Mouse (Mus musculus) C2C12 (cell line): ENCODE results near the gene Rabl6. TPM values are rescaled to one million over a fixed set of nuclear protein-coding genes. Genes with fewer than 3 reads are reported as not detected.

Experiments
- H3K27me3 ChIP-seq: one replicate; pipeline ENCODE4 v1.6.1; 2011; ENCODE audit not compliant: control insufficient read depth, insufficient read depth, insufficient read length
- H3K36me3 ChIP-seq: one replicate; pipeline ENCODE4 v1.6.1; 2011; ENCODE audit not compliant: control insufficient read depth, insufficient read depth
- H3K4me3 ChIP-seq: one replicate; pipeline ENCODE4 v1.5.1; 2011; ENCODE audit warnings: mild to moderate bottlenecking, control low read depth; ENCODE audit not compliant: poor library complexity, insufficient read depth, severe bottlenecking
- H3K79me2 ChIP-seq: one replicate; pipeline ENCODE4 v1.6.1; 2011; ENCODE audit not compliant: control insufficient read depth, insufficient read depth
- H3K79me3 ChIP-seq: one replicate; pipeline ENCODE4 v1.6.1; 2011; ENCODE audit warnings: low read depth, control low read depth
- H3ac ChIP-seq: one replicate; pipeline ENCODE3; 2011; ENCODE audit warnings: low read depth; ENCODE audit not compliant: control insufficient read depth, insufficient read length
- CEBPB ChIP-seq: IDR thresholded peaks from one replicate; pipeline ENCODE4 v1.6.1; 2011; ENCODE audit warnings: low read depth, mild to moderate bottlenecking, control low read depth, moderate library complexity
- CTCF ChIP-seq: IDR thresholded peaks from one replicate; pipeline ENCODE4 v1.5.1; 2011; ENCODE audit not compliant: control insufficient read depth, insufficient read depth, insufficient read length
- FOSL1 ChIP-seq: IDR thresholded peaks from one replicate; pipeline ENCODE4 v1.8.0; 2011; ENCODE audit warnings: mild to moderate bottlenecking, low read length; ENCODE audit not compliant: poor library complexity, insufficient read depth, severe bottlenecking
- MAX ChIP-seq: IDR thresholded peaks from one replicate; pipeline ENCODE4 v1.6.1; 2011; ENCODE audit warnings: mild to moderate bottlenecking, control low read depth
- MYOD1 ChIP-seq: IDR thresholded peaks from one replicate; pipeline ENCODE4 v1.6.1; 2011; ENCODE audit warnings: low read depth; ENCODE audit not compliant: control insufficient read depth, insufficient read length
- MYOG ChIP-seq: IDR thresholded peaks from one replicate; pipeline ENCODE4 v1.6.1; 2011; ENCODE audit not compliant: control insufficient read depth, insufficient read length; ENCODE audit errors: extremely low read depth
- USF1 ChIP-seq: IDR thresholded peaks from one replicate; pipeline ENCODE4 v1.6.1; 2011; ENCODE audit warnings: low read depth, mild to moderate bottlenecking, control low read depth, moderate library complexity
- polyA plus RNA-seq: library from polyadenylated mRNA; unstranded; fragments of >200 nt; fragmentation: generic; extraction: Trizol; gene quantifications from one replicate; pipeline ENCODE4 v1.2.1, GENCODE M21; 2012; ENCODE audit warnings: missing spikeins

The Rabl6 gene
- polyA plus RNA-seq, 1 experiment: 58.9 TPM

DNA sequence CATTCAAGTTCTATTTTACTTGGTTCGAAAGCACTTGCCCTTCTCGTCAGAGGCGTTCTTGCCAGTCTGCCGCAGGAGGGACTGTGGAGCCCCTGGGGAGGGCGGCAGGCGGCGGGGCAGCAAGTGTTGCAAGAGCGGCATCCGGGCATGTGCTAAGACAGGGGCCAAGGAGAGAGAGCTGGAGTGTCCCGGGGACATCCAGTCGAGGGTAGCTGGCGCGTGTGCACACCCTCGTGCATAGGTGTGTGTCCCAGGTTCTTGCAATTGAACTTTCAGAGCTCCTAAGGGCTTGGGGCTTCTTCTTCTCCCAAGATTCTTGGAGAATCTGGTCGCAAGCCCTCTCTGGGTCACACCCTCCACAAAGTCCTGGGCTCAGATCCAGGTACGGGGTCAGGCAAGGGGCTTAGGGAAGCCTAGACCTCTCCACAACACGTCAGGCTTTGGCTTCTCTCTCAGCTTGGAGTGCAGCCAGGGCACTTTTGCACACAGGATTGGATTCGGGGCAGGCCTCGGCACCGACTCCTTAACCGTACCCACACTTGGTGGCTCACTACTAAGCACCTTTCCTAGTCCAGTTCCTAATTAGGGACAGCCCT, 32.8 kb downstream of the Rabl6 start:
- Histone ChIP-seq H3K4me3 (peak overlapping the region; percentile 49), H3ac (peak overlapping the region; percentile 41), H3K27me3 (no peaks in the 10 kb centered on the region), H3K36me3 (peaks cover 6% of the 10 kb centered on the region), H3K79me2 (peaks cover 20% of the 10 kb centered on the region), H3K79me3 (peaks cover 3% of the 10 kb centered on the region)
- TF ChIP-seq CEBPB (no peak), FOSL1 (no peak), MYOD1 (no peak), MYOG (no peak), MAX (no peak), CTCF (no peak), USF1 (no peak)

DNA sequence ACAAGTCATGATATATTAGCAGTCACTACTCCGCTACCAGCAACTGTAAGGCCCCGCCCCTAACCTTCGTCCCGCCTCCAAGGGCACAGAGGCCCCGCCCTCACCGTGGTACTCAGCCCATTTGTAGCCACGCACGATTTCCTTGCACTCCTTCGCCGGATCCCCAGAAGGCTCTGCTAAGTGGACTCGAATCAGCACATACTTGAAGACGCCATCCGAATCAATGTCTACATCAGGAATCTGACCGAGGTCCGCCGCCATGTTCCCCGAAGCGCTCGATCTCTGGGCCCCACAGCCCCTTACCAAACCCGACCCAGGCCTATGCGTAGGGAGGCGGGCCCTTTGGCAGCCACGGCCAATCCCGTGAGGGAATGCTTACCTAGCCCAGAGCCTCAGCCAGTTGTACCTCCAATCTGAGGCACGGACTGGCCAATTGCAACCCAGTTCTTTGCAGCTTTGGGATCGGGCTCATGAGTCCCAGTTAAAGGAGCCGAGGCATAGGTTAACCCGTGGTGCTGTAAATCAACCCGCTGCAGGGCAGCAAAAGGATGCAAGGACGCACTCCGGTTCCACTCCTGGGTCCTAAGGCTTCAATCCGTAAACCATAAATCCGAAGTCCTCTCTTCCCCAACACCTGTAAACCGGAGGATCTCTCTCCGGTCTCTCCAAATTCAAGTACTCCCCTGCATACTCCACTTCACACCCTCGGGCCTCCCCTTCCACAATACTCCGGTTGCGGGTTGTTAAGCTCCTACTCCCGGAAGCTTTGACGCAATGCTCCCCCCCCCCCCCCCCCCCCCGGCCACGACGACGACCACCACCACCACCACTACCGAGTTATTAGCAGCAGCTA, 33.5 kb downstream of the Rabl6 start, which contains the start of the genes Mamdc4 and Phpt1:
Mamdc4 (minus strand) TSS at position 267 of the 853 bp plus-strand sequence.
Phpt1 (minus strand) TSS at position 646 of the 853 bp plus-strand sequence.
- Histone ChIP-seq H3K79me2 (peaks cover 20% of the 10 kb centered on the region), H3ac (peak within 1 kb of the TSS; percentile 72), H3K36me3 (peaks cover 6% of the 10 kb centered on the region), H3K4me3 (peak within 1 kb of the TSS; percentile 49), H3K27me3 (no peaks in the 10 kb centered on the region), H3K79me3 (peaks cover 3% of the 10 kb centered on the region)
- TF ChIP-seq MAX (peak; percentile 11), USF1 (no peak)

DNA sequence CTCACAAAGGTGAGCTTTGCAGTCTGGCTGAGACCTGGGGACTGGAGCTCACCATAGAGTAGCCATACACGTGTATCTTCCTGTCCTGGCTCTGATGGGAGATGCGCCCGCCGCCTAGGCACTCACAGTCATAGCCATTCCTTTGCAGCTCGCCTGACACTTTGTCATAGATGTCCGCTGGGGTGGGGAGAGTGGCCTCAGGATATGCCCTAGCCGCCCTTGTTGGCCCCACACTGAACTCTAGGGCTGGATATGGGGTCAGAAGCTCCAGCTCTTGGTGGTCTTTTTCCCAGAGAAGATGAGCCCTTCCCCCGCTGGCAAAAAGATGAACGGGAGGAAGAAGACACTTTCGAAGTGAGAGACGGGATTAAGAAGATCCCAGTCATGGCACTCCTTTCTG, 34.2 kb downstream of the Rabl6 start:
- Histone ChIP-seq H3ac (peak overlapping the region; percentile 72), H3K27me3 (no peaks in the 10 kb centered on the region), H3K36me3 (peaks cover 6% of the 10 kb centered on the region), H3K4me3 (peak overlapping the region; percentile 49), H3K79me2 (peaks cover 20% of the 10 kb centered on the region), H3K79me3 (peaks cover 3% of the 10 kb centered on the region)
- TF ChIP-seq USF1 (no peak), MYOG (no peak), MAX (no peak), MYOD1 (no peak), CEBPB (no peak), CTCF (no peak), FOSL1 (no peak)

DNA sequence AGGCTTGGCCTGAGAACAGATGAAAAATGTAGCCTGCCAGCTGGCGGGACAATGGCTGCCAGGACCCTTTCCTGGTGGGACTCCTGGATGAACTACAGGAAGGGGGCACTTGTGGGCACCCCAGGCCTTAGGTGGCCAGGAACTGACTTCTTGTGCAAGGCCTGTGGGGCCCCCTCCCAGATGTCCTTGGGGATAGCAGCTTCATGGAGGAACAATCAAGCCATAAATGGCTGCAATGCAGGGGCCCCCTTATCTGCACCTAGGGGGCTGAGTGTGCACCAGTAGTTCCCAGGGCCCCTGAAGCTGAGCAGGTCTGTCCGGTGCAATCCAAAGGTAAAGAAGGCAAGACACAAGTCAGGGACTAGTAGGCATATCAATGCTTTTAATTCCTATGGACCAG, 35.3 kb downstream of the Rabl6 start:
- Histone ChIP-seq H3K79me3 (peaks cover 3% of the 10 kb centered on the region), H3K4me3 (no peak overlapping the region), H3K36me3 (peaks cover 6% of the 10 kb centered on the region), H3K27me3 (no peaks in the 10 kb centered on the region), H3K79me2 (peaks cover 20% of the 10 kb centered on the region), H3ac (no peak overlapping the region)
- no peak for TF ChIP-seq MYOD1
- TF ChIP-seq FOSL1: no peak
- no peak for TF ChIP-seq CEBPB
- TF ChIP-seq CTCF: no peak
- TF ChIP-seq USF1: no peak
- no peak for TF ChIP-seq MAX
- no peak for TF ChIP-seq MYOG

DNA sequence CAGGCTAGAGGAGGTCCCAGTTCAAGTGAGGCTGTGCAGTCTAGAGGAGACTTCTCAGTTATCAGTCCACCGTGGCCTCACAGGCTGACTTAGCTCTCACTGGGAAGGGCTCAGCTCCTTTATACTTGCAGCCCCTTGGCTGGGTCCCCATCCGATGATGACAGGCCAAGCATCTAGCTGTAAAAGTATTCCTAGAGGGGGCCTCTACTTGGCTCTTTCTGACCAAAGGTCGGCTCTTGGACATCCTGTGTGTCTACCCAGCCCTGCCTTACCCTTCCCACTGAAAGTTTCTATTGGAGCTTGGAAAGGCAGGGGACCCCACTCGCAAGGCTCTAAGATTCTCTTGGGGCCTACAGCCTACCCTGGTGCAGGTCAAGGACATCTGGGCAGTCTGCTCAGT, 37.1 kb downstream of the Rabl6 start:
- peaks cover 6% of the 10 kb centered on the region for H3K36me3 ChIP-seq
- peaks cover 20% of the 10 kb centered on the region for H3K79me2 ChIP-seq
- no peak overlapping the region for H3K4me3 ChIP-seq
- no peak overlapping the region for H3ac ChIP-seq
- peaks cover 3% of the 10 kb centered on the region for H3K79me3 ChIP-seq
- H3K27me3 ChIP-seq: no peaks in the 10 kb centered on the region
- TF ChIP-seq FOSL1: no peak
- no peak for TF ChIP-seq MYOG
- TF ChIP-seq USF1: no peak
- TF ChIP-seq CTCF: no peak
- TF ChIP-seq CEBPB: no peak
- no peak for TF ChIP-seq MAX
- TF ChIP-seq MYOD1: no peak
